Mouse (Mus musculus) stomach, postnatal 0 days (tissue): Measurements from ENCODE around the gene Prkce. TPM values are rescaled to one million over a fixed set of nuclear protein-coding genes. Genes with fewer than 3 reads are reported as not detected.

Experiments
- ATAC-seq: fragments of 200-750 bp; cut with Nextera tagmentation; 2 replicates; pipeline ENCODE4 v1.8.0; 2017; ENCODE audit not compliant: low FRiP score, low TSS enrichment
- DNase-seq: peaks from one replicate; pipeline ENCODE4 v3.0.0-alpha.2; 2016; ENCODE audit warnings: low spot score
- H3K27ac ChIP-seq: fragments of 300-500 bp; sonication (generic); replicated peaks from 2 replicates; pipeline ENCODE4 v1.5.1; 2014; ENCODE audit warnings: mild to moderate bottlenecking, control low read depth
- H3K27me3 ChIP-seq: fragments of 300-500 bp; sonication (generic); 2 replicates; pipeline ENCODE4 v1.6.1; 2014; ENCODE audit warnings: low read length; ENCODE audit not compliant: control insufficient read depth, insufficient read depth
- H3K36me3 ChIP-seq: fragments of 300-500 bp; sonication (generic); 2 replicates; pipeline ENCODE4 v1.6.1; 2014; ENCODE audit warnings: low read length, mixed read lengths; ENCODE audit not compliant: control insufficient read depth, insufficient read depth
- H3K4me1 ChIP-seq: fragments of 300-500 bp; sonication (generic); replicated peaks from 2 replicates; pipeline ENCODE4 v1.6.1; 2014; ENCODE audit warnings: antibody characterized with exemption; ENCODE audit not compliant: control insufficient read depth, insufficient read depth
- H3K4me2 ChIP-seq: fragments of 300-500 bp; sonication (generic); replicated peaks from 2 replicates; pipeline ENCODE4 v1.6.1; 2014; ENCODE audit warnings: low read depth, mild to moderate bottlenecking, control low read depth, moderate library complexity
- H3K4me3 ChIP-seq: fragments of 300-500 bp; sonication (generic); 2 replicates; pipeline ENCODE4 v1.5.1; 2014; ENCODE audit warnings: low read depth, low read length, control low read depth
- H3K9ac ChIP-seq: fragments of 300-500 bp; sonication (generic); 2 replicates; pipeline ENCODE4 v1.6.1; 2014; ENCODE audit warnings: mild to moderate bottlenecking, low read length, control low read depth, mixed read lengths
- H3K9me3 ChIP-seq: fragments of 300-500 bp; sonication (generic); 2 replicates; pipeline ENCODE4 v1.6.1; 2016; ENCODE audit warnings: low read length; ENCODE audit not compliant: control insufficient read depth
- CTCF ChIP-seq: IDR thresholded peaks from 2 replicates; pipeline ENCODE4 v1.5.1; 2016; ENCODE audit warnings: antibody characterized with exemption, low read depth, mild to moderate bottlenecking, moderate library complexity
- EP300 ChIP-seq: optimal IDR thresholded peaks from 2 replicates; pipeline ENCODE3; 2016; ENCODE audit warnings: antibody characterized with exemption
- WGBS: fragments of 180-500 bp; shearing (Covaris S2); extraction: QIAGEN DNeasy Blood & Tissue Kit; methylation state at CpG from one replicate; pipeline ENCODE4 v1.1.7; 2014; 5-methylcytosine and 5-hydroxymethylcytosine counted together
- polyA plus RNA-seq: library from polyadenylated mRNA; unstranded; fragments of >200 nt; fragmentation: Nextera tagmentation; extraction: Ambion mirVana; gene quantifications from 2 replicates; pipeline ENCODE4 v1.2.1, GENCODE M21; 2015

Prkce gene
- polyA plus RNA-seq, 1 experiment from 2014 or later: 3.4 TPM

GRCm38 (mm10) chr17:86381464-86381863, 213.9 kb downstream of the Prkce start:
- WGBS: 86% methylated on average over 9 of the region's 9 CpGs
- ATAC-seq: no peak
- H3K9ac ChIP-seq: no peak overlapping the region

GRCm38 (mm10) chr17:86382885-86383284, 215.3 kb downstream of the Prkce start:
- DNase-seq (no peak), ATAC-seq (no peak)
- TF ChIP-seq EP300: no peak
- TF ChIP-seq CTCF: no peak
- H3K27me3 ChIP-seq: no peaks in the 10 kb centered on the region
- no peak overlapping the region for H3K9ac ChIP-seq
- no peaks in the 10 kb centered on the region for H3K9me3 ChIP-seq
- no peak overlapping the region for H3K4me3 ChIP-seq
- no peaks in the 10 kb centered on the region for H3K36me3 ChIP-seq
- no peaks in the 10 kb centered on the region for H3K4me1 ChIP-seq
- 5% methylated on average over 2 of the region's 2 CpGs for WGBS
- no peak overlapping the region for H3K27ac ChIP-seq
- H3K4me2 ChIP-seq: no peak overlapping the region

More at GRCm38 (mm10) chr17:86381464-86381863, 213.9 kb downstream of the Prkce start:
- Histone ChIP-seq H3K4me1 (no peaks in the 10 kb centered on the region), H3K4me2 (no peak overlapping the region), H3K9me3 (no peaks in the 10 kb centered on the region), H3K36me3 (no peaks in the 10 kb centered on the region), H3K27ac (no peak overlapping the region), H3K27me3 (no peaks in the 10 kb centered on the region), H3K4me3 (no peak overlapping the region)
- DNase-seq: no peak
- TF ChIP-seq EP300: no peak
- TF ChIP-seq CTCF: no peak

- DNase-seq (no peak), ATAC-seq (no peak)
- H3K9ac ChIP-seq: no peak overlapping the region
- H3K4me1 ChIP-seq: no peaks in the 10 kb centered on the region
- no peak overlapping the region for H3K4me2 ChIP-seq
- H3K4me3 ChIP-seq: no peak overlapping the region
- no peaks in the 10 kb centered on the region for H3K9me3 ChIP-seq
- H3K27ac ChIP-seq: no peak overlapping the region
- no peak for TF ChIP-seq CTCF
- no peak for TF ChIP-seq EP300
- no peaks in the 10 kb centered on the region for H3K27me3 ChIP-seq
- no peaks in the 10 kb centered on the region for H3K36me3 ChIP-seq
- WGBS: 72% methylated on average over 18 of the region's 18 CpGs
Measured at GRCm38 (mm10) chr17:86383699-86384572, 216.4 kb downstream of the Prkce start.

- Histone ChIP-seq H3K27ac (no peak overlapping the region), H3K4me1 (no peaks in the 10 kb centered on the region), H3K27me3 (no peaks in the 10 kb centered on the region), H3K9me3 (no peaks in the 10 kb centered on the region), H3K4me2 (no peak overlapping the region), H3K36me3 (no peaks in the 10 kb centered on the region), H3K9ac (no peak overlapping the region), H3K4me3 (no peak overlapping the region)
- TF ChIP-seq EP300 (no peak), CTCF (no peak)
- ATAC-seq (no peak), DNase-seq (no peak)
- WGBS: 80% methylated on average over 5 of the region's 5 CpGs
Measured at GRCm38 (mm10) chr17:86392475-86392874, 224.9 kb downstream of the Prkce start.

- Histone ChIP-seq H3K4me2 (no peak overlapping the region), H3K27me3 (no peaks in the 10 kb centered on the region), H3K4me1 (no peaks in the 10 kb centered on the region), H3K9ac (no peak overlapping the region), H3K9me3 (no peaks in the 10 kb centered on the region), H3K4me3 (no peak overlapping the region), H3K27ac (no peak overlapping the region), H3K36me3 (no peaks in the 10 kb centered on the region)
- ATAC-seq (no peak), DNase-seq (no peak)
- WGBS: 95% methylated on average over 10 of the region's 10 CpGs
- TF ChIP-seq CTCF (no peak), EP300 (no peak)
Measured at GRCm38 (mm10) chr17:86393191-86393590, 225.6 kb downstream of the Prkce start.

GRCm38 (mm10) chr17:86397097-86397496, 229.5 kb downstream of the Prkce start:
- DNase-seq: no peak
- Histone ChIP-seq H3K4me3 (no peak overlapping the region), H3K27me3 (no peaks in the 10 kb centered on the region), H3K9ac (no peak overlapping the region), H3K4me2 (no peak overlapping the region), H3K4me1 (no peaks in the 10 kb centered on the region), H3K27ac (no peak overlapping the region), H3K36me3 (no peaks in the 10 kb centered on the region), H3K9me3 (no peaks in the 10 kb centered on the region)
- no peak for ATAC-seq
- no peak for TF ChIP-seq EP300
- no peak for TF ChIP-seq CTCF
